Mouse (Mus musculus) thymus, adult 2 months (tissue): Measurements from ENCODE around the gene Themis3.

ENCODE experiments used
- CTCF ChIP-seq: fragments of 200-500 bp; IDR thresholded peaks from 2 replicates; pipeline ENCODE4 v1.5.1; 2012; ENCODE audit warnings: mild to moderate bottlenecking, control low read depth, low read length, moderate library complexity, borderline replicate concordance; ENCODE audit not compliant: control insufficient read depth, poor library complexity, insufficient read depth; ENCODE audit errors: extremely low read depth
- POLR2A ChIP-seq: fragments of 200-500 bp; IDR thresholded peaks from 2 replicates; pipeline ENCODE4 v1.6.1; 2012; ENCODE audit warnings: mild to moderate bottlenecking, low read length, control low read depth, moderate library complexity; ENCODE audit not compliant: control insufficient read depth, poor library complexity, insufficient read depth; ENCODE audit errors: extremely low read depth

- TF ChIP-seq POLR2A, result no peak
- TF ChIP-seq CTCF, result no peak
Observed at GRCm38 (mm10) chr17:66590353-66591075, 3.9 kb downstream of the Themis3 start.
